Mouse (Mus musculus): ENCODE data around the gene Ppp1r12a.
A peak's percentile ranks its signal among the peaks of the same experiment; 100 is the strongest.

The Ppp1r12a gene

DNA sequence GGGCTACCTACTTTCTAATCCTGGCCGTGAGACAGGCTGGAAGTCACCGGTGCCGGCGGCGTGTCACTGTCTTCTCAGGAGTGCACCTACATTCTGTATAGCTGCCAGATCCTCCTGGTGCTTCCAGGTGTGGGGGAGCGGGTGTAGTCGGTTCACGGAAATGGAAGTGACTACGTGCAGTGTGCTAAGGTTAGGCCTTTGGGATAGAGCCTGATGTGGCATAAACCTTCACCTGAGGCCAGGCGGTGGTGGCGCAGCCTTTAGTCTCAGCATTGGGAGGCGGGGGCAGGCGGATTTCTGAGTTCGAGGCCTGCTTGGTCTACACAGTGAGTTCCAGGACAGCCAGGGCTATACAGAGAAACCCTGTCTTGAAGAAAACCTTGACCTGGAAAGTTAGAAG lies 3.0 kb upstream of the Ppp1r12a start:
- DNase-seq (ENCODE audit: inconsistent age in 2 of 2, low spot score in 1 of 2) = no peak

DNA sequence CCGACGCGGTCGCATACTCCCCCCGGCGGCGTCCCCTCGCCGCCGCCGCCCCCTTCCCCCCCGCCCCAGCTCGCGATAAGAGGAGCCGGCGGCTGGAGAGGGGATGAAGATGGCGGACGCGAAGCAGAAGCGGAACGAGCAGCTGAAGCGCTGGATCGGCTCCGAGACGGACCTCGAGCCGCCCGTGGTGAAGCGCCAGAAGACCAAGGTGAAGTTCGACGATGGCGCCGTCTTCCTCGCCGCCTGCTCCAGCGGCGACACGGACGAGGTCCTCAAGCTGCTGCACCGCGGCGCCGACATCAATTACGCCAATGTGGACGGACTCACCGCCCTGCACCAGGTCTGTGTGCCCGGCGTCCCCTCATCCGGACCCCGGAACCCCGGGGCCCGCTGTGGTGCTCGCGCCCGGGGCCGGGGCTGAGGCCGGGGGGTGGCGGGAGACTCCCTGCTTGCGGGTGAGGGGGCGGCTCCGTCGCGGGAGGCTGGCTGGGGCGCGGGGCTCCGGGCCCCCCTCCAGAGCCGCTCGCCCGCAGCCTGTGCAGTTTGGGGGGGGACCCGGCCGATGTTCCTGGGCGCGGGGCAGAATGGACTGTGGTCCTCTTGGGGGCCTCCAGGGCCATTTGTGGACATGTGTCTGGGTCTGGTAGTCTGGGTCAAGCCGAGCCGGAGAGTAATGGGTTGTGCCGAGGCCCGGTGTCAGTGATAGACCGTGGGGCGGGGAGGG lies 466 bp downstream of the Ppp1r12a start:
- peak; percentile 75 to 90 for DNase-seq (ENCODE audit: inconsistent age in 2 of 2, low spot score in 1 of 2)

- DNase-seq (ENCODE audit: inconsistent age in 2 of 2, low spot score in 1 of 2) = peak; percentile 27 to 77
These were observed 1.0 kb downstream of the Ppp1r12a start for GRCm38 (mm10) chr10:108163021-108163410.

DNA sequence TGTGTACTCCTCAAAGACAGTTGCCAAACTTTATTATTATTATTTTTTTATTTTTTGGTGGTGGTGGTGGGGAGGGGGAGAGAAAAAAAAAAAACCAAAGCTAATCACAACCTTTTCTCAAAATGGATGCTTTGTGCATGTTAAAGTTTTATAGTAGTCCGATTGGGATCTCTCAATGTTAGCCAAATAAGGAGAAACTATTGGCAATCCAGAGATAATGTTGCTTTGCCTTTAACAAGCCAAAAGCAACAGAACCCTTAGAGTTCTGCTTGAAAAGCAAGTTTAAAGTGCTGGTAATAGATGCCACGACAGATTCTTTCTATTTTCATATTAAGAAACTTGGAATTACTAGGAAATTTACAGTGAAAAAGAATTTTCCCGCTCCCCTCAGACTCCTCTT lies 1.5 kb downstream of the Ppp1r12a start:
- DNase-seq (ENCODE audit: inconsistent age in 2 of 2, low spot score in 1 of 2) = no peak

DNA sequence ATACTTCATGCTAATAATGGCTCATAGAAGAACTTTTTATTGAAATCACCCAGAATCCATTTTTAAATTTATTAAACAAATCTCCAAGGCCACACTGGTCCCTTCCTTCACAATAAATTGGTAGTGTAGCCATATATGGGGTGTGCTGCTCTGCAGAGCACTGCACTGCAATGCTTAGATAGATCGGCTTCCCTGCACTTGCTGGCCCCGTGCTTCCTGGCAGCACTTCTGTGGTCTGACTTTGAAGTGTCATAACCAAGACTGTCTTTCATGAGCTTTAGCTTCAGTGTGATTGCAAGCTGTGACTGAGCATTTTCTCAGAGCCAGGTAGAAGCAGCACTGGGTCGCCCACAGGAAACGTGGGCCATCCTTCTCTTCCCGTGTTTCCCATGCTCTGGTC lies 5.8 kb downstream of the Ppp1r12a start:
- peak; percentile 39 to 78 for DNase-seq (ENCODE audit: inconsistent age in 2 of 2, low spot score in 1 of 2)

- peak in 1 of 2 experiments; percentile 27 for DNase-seq (ENCODE audit: inconsistent age in 2 of 2, low spot score in 1 of 2)
These were observed 8.8 kb downstream of the Ppp1r12a start for GRCm38 (mm10) chr10:108170818-108171217.

DNA sequence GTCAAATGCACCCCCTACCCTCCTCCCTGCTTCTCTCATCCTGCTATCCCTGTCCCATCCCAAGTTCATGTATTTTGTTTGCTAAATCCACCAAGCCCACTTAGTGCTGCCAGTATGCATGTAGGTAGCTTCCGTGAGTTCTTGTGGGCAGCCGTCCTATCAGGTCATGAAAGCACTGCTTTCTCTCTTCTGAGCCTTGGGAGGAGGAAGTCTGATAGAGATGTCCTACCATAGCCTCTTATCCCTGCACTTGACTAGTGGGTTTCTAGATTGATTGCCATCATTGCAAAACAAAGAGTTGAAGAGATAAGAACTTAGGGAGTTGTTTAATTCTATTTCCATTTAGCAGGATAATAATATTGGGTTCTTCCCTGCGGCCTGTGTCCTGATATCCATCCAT lies 9.6 kb downstream of the Ppp1r12a start:
- peak in 1 of 2 experiments; percentile 37 for DNase-seq (ENCODE audit: inconsistent age in 2 of 2, low spot score in 1 of 2)

DNA sequence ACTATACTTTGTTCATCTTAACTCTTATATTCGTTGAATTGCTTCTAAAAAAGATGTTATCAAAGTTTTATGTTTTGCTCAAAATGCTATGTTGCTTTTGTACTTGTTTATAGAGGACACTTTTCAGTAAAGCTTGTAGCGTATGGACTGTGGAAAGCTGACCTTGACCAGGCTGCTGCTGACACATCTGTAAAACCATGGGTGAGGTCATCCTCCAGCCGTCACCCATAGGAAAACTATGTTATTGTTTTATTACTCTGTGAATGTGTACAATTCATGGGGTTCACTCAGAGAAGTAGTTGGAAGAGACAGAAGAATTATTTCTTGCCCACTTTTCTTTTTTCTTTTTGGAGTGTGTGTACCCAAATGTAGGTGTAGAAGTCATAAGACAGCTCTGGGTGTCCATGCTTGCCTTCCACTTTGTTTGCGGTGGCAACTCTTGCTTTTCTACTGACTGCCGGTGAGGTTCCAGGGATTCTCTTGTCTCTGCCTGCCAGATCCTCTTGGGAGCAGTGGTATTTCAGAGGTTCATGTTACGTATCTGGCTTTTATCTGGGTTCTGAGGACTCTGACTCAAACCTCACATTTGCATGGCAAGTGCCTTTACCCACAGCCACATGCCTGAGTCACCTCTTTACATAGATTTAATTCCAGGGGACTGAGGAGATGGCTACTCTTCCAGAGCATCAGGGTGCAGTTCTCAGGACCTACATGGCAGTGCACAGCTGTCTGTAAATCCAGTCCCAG lies 11.0 kb downstream of the Ppp1r12a start:
- DNase-seq (ENCODE audit: inconsistent age in 2 of 2, low spot score in 1 of 2) = peak; percentile 44 to 75

DNA sequence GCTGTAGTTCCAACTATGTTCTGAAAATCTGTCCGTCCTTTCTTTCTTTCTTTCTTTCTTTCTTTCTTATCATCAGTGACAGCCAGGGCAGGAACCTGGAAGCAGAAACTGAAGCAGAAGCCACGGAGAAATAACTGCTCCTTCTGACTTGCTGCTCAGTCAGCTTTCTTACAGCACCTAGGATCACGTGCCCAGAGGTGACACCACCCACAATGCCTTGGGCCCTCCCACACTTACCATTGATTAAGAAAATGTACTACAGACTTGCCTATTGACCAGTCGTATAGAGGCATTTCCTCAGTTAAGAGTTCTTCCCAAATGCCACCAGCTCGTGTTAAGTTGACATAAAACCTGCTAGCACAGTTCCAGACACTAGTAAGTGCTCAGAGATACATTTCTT lies 12.1 kb downstream of the Ppp1r12a start:
- DNase-seq (ENCODE audit: inconsistent age in 2 of 2, low spot score in 1 of 2) = peak in 1 of 2 experiments; percentile 31

DNA sequence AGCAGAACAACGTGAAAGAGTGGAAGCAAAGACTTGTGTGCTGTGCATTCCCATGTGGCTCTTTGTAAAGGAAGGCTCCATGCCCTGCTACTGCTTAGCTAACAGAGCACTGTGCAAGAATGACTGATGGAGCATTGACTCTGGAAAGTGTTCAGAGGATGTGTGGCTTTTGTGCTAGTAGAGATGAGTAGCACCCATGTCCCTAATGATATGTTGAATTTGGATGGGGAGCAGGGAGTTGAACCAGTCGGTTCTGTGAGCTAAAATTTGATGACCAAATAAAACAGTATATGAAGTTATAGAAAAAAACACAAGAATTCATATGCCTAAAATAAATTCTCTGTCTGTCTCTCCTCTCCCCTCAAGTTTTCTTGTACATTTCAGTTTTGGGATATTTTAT lies 13.9 kb downstream of the Ppp1r12a start:
- no peak for DNase-seq (ENCODE audit: inconsistent age in 2 of 2, low spot score in 1 of 2)

DNA sequence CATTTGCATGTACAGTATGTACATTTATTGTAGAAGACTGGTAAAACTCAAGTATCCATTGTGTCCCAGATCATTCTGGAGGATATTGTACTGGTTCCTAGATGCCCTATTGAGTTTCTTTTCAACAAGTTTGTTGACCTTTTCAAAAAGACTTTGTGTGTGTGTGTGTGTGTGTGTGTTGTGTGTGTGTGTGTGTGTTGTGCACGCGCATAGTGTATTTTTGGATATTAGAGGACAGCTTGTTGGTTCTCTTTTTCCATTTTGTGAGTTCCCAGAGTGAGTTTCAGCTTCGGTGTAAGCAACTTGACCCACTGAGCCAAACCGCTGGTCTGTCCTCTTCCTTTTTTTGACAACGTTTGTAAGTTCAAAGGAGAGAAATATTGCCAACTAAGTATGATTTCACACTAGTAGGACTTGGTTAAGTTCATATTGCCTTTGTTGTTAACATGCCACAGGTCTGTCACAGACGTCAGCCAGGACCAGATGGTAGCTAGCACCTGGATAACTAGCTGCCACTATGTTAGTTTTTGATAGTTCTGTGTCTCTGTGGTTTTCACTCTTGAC lies 16.4 kb downstream of the Ppp1r12a start:
- no peak for DNase-seq (ENCODE audit: inconsistent age in 2 of 2, low spot score in 1 of 2)

- no peak for DNase-seq (ENCODE audit: inconsistent age in 2 of 2, low spot score in 1 of 2)
These were observed 17.4 kb downstream of the Ppp1r12a start for GRCm38 (mm10) chr10:108179404-108179803.

DNA sequence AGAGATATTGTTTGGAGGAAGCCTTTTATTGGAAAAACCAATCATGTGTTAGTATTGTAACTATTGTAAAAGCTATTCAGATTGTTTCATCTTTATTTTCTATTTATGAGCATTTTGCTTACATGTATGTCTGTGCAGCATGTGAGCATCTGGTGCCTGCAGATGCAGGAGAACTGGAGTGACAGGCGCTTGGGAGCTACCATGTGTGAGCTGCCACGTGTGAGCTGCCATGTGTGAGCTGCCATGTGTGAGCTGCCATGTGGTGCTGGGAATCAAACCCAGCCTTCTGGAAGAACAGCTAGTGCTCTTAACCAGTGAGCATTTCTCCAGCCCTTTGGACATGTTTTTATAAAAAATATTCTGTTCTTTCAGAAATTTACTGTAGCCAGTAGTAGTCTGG lies 18.3 kb downstream of the Ppp1r12a start:
- DNase-seq (ENCODE audit: inconsistent age in 2 of 2, low spot score in 1 of 2) = no peak

GRCm38 (mm10) chr10:108181893-108182292 lies 19.9 kb downstream of the Ppp1r12a start:
- no peak for DNase-seq (ENCODE audit: inconsistent age in 2 of 2, low spot score in 1 of 2)

DNA sequence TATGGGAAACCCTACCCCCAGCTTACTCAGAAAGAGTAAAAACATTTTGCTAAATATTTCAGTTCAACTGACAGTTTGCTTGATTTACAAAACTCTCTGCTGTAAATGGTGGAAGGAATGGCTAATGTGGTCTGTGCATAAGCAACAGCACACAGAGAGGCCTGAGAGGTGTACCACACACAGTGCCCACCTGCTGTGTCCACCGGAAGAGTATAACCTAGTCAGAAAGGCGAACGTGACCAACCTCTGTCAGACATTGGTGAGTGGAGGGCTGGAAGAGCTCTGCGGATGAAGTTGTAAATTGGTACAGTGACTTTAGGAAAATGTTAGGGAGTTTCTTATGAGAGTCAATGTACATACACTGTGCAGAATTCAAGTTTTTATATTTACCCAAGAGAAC lies 20.4 kb downstream of the Ppp1r12a start:
- no peak for DNase-seq (ENCODE audit: inconsistent age in 2 of 2, low spot score in 1 of 2)

DNA sequence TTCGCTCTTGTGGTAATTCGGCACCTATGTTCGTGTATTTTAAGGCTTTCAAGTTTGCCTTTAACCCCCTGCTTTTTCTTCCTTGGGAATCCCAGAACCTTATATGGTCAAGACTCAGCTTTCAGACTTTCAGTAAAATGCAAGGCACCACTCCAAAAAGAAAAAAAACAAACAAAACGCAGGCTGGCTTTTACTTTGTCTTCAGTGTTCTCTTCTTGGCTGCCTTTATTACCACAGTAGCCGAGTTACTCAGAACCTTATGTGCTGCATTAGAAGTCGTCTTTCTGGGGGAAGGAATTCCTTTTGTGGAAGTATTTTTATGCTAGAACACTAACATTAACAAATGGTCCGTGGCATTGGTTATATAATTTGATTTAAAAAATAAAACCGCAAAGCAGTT lies 22.8 kb downstream of the Ppp1r12a start:
- DNase-seq (ENCODE audit: inconsistent age in 2 of 2, low spot score in 1 of 2) = no peak

- DNase-seq (ENCODE audit: inconsistent age in 2 of 2, low spot score in 1 of 2) = peak in 1 of 2 experiments; percentile 50
These were observed 23.3 kb downstream of the Ppp1r12a start for GRCm38 (mm10) chr10:108185265-108185664.

DNA sequence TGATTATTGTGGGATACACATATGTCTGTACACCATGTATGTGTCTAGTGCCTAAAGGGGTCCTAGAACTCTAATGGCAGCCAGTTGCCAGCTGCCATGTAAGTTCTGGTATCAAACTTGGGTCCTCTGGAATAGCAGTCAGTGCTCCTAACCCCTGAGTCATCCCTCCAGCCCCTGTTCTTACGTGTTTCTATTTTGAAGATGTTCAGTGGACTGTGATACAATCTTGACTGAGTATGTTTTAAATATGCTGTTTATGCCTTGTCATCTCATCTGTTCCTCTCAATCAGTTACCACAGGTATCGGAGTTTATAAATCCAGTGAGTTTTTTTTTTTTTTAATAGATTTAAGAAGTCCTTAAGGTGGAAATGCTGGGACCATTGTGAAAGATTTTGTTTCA lies 27.3 kb downstream of the Ppp1r12a start:
- no peak for DNase-seq (ENCODE audit: inconsistent age in 2 of 2, low spot score in 1 of 2)

GRCm38 (mm10) chr10:108189986-108190385 lies 28.0 kb downstream of the Ppp1r12a start:
- DNase-seq (ENCODE audit: inconsistent age in 2 of 2, low spot score in 1 of 2) = no peak

GRCm38 (mm10) chr10:108190626-108191025 lies 28.6 kb downstream of the Ppp1r12a start:
- DNase-seq (ENCODE audit: inconsistent age in 2 of 2, low spot score in 1 of 2) = peak in 1 of 2 experiments; percentile 65

DNA sequence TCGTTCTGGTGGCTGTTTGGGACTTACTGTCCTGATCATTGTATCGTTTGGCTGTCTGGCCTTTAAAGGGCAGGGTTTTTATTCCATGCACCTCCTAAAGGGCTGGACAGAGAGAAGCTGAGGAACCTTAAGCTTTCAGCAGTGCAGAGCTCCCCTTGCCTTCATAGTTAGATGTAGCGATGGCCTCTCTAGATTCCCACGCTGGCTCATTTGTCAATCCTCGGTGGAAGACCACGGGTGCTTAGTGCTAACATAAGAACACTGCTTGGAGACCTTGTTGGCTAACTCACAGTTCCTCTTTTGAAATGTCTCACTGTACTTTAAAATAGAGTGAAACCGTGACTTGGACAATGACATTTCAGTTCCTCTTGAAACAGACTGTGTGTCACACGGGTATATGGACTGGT lies 29.4 kb downstream of the Ppp1r12a start:
- peak; percentile 22 to 66 for DNase-seq (ENCODE audit: inconsistent age in 2 of 2, low spot score in 1 of 2)

GRCm38 (mm10) chr10:108192306-108192705 lies 30.3 kb downstream of the Ppp1r12a start:
- no peak for DNase-seq (ENCODE audit: inconsistent age in 2 of 2, low spot score in 1 of 2)
